Mouse (Mus musculus) liver, embryonic 14.5 days (tissue): ENCODE data around the gene Bcar3.

Experiments used
- CTCF ChIP-seq: IDR thresholded peaks from 2 replicates; pipeline ENCODE4 v1.5.1; 2016; ENCODE audit warnings: antibody characterized with exemption, low read depth, control low read depth
- EP300 ChIP-seq: IDR thresholded peaks from 2 replicates; pipeline ENCODE4 v1.6.1; 2016; ENCODE audit warnings: antibody characterized with exemption, low read depth

DNA sequence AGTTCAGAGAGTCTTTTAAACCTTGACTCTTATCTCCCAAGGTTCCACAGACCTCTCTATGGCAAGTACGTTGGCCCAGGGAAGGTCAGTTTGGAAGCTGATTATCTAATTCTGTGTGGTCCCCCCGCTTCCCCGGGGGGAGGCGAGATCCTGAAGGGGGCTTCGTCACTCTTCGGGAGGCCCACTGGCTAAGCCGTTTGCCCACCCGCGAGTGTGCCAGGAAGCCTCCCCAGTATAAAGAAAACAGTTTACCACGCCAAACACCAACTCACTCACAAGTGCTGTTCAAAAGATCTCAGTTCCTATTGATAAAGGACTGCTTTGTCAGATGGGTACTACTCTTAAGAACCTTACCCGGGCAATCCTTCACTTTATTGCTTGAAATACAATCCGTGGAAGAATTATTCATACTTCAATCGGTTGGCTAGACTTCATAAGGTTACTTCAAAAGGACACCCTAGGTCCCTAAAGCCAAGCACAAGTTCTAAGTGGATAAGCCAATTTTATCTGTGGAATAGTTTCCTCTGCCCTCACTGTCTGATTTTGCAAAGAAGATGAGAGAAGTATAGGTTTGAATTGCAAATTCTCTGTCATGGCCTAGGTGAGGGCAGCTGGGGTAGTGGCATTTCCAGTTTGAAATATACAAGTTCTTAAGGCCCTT is 127.2 kb downstream of the Bcar3 start:
- TF ChIP-seq CTCF (no peak), EP300 (no peak)
